Mouse (Mus musculus) ovary, postnatal 14 days (tissue): ENCODE results near the gene Kcnj10.
A peak's percentile ranks its signal among the peaks of the same experiment; 100 is the strongest.

ENCODE experiments used
- DNase-seq: peaks from one replicate; pipeline ENCODE4 v3.0.0; 2022; ENCODE audit warnings: low spot score

The Kcnj10 gene

DNA sequence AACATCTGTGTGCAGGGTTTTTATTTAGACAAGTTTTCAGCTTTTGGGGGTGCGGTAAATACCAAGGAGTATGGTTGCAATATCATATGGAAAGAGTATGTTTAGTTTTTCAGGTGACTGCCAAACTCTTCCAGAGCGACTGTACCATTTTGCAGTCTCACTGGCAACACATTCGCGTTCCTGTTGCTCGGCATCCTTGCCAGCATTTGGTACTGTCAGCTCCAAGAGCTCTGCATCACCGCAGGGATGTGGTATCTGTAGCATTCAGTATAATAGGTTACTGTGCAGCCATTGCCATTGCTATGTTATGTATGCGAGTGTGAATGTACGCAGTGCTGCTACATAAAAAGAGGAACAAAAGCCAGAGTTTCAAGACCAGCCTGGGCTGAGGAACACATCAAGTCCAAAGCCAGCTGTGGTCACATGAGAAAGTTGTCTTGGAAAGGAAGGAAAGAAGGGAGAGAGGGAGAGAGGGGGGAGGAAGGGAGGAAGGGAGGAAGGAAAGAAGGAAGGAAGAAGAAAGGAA is 9.5 kb upstream of the Kcnj10 start:
- DNase-seq, result no peak

- DNase-seq, result no peak
Observed at GRCm38 (mm10) chr1:172332925-172333324, 8.1 kb upstream of the Kcnj10 start.

DNA sequence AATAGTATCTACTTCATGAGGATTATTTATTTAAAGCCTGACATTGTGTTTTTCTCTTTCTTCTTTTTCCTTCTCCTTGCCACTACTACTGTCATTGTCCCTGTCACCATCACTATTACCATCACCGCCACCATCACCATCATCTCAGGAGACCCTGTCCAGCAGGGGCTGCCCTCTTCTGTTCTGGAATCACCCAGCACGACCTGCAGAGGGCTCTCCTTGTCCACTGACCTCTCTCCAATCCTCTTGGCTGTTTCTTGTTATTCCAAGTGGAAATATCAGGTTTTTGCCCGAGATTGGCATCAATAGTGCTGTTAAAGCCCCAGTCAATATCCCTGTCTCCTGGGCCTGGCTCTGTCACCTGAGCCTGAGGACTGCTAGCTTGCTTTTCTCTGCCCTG is 7.5 kb upstream of the Kcnj10 start:
- no peak for DNase-seq

DNA sequence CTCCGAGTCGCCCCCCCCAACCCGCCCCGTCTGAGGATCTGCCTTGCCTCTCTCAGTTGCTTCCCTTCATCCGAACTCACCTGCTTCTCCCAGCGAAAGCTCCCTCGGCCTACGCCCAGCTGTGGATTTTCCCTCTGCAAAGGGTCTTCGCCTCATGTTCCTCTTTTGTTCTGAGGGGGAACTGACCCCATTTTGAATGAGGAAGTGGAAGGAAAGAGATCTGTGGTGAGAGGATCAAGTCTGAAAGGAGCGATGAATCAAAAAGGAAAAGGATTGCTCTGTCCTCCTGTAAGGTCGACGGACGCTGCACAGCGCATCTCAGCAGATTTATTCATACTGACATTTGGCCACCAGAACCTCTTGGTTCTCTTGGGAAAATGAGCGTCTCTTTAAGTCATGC is 5.2 kb upstream of the Kcnj10 start:
- DNase-seq, result no peak

DNA sequence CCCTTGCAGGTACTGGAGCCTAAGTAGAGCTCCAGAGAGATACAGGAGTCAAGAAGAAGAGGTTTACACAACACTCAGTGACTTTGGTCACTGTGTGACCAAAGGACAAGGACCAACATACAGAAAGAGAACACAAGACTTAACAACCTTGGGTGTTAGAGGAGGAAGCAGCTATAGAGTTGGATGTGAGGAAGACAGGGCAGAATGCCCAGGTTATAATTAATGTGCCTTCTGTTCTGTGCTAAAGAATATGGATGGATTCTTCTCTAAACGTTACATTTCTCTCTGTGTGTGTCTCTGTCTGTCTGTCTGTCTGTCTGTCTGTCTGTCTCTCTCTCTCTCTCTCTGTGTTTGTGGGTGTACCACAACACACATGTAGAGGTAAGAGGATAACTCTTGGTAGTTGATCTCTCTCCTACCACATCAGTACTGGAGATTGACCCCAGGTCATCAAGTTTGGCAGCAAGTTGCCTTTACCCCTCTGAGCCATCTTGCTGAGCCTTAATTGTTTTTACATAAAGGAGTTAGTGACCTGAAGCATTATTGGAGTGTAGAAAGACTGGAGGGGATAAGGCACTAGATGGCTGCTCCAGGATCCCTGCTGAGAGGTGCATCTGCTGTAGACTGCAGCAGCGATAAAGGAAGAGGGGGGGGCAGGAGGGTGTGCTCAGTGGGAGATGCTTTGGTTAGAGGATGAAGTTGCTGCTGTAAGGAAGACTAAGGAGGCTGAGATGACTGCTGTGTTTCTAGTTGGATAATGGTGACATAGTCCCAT is 3.4 kb upstream of the Kcnj10 start:
- no peak for DNase-seq

GRCm38 (mm10) chr1:172341386-172341785 is 376 bp downstream of the Kcnj10 start:
- no peak for DNase-seq

GRCm38 (mm10) chr1:172342729-172343128 is 1.7 kb downstream of the Kcnj10 start:
- no peak for DNase-seq

DNA sequence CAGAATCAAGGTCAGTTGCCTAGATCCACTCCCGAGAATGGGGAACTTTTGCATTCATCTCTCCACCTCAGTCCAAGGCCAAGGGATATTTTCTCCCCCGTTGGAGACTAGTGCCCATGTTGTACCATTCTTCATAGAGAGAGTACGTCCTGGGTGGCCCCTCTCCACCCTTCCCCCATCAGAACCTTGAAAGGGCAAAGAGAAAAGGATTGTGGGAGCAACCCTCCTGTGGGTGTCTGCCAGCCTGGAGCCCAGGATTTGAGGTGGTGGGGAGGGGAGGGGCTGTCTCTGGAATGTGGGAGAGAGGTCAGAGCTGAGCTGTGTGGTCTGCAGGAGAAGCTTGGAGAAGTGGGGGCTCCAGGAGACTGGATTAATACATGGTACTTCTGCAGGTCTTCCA is 2.9 kb downstream of the Kcnj10 start:
- no peak for DNase-seq

DNA sequence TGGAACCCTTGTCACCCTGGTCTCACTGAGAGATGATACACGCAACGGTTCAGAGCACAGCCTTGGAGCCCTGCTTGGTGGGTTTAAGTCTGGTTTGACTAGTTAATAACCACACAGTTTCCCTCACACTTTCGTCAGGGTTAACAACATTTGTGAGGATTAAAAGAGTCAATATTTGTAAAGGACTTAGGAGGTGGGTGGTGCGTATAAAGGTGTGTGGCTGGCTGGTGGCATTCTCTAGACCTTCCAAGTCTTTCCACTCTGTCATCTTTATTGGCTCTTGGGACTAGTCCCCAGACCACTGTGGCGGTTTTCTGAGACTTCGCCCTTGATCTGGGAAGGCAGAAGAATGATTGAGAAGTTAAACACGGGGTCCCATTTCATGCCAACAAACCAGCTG is 3.8 kb downstream of the Kcnj10 start:
- DNase-seq, result no peak

DNA sequence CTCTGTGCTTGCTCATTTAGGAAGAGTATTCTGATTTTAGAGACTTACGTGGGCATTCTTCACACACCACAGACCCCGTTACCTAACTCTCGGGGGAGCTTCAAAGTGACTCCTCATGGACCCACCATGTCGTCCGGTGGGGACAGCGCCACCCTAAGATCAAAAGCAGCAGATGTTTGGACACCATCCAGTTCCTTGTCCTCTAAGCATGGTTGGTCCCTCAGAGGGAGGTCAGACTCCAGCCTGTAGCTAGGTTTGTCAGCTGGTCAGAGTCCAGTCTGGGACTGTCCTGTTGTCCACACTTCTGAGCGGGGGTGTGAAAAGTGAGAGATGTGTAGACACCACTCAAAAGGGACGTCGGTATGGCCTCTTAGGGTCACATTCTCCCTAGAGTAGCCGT is 5.7 kb downstream of the Kcnj10 start:
- DNase-seq, result no peak

DNA sequence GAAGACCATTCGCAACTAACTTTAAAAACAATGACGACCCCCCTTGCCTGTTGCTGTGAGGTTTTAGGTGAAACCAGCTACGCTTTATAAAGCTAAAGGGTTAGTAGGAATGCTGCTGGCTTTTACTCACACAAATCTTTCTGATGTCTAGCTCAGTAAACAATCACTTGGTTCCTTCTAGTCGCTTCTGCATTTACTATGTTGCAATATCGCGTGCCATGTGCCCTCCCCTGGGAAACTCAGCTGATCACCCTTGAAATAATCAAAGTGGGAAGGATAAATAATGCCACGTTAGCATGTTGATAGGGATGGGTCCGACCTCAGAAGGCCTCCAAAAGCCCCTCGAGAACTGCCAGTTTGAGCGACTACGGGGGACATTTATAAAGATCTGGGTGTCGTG is 6.4 kb downstream of the Kcnj10 start:
- no peak for DNase-seq

DNA sequence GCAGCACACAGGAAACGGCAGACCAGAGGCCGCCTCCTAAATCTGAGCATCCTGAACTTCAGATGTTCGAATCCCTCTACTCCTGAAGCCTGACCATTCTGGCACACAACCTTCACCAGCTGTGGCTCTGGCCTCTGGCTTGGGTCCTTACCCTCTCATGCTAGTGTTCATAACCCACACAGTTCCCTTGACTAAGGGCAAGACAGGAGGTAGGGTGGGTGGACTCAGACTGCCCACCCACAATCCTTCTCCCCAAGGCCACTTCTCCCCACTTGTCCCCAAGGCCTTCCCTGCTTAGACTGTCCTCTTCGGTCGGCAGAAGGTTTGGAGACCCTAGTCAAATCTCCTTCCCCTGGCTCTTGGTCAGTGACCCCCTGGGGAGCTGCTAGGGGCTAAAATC is 8.5 kb downstream of the Kcnj10 start:
- DNase-seq, result no peak

DNA sequence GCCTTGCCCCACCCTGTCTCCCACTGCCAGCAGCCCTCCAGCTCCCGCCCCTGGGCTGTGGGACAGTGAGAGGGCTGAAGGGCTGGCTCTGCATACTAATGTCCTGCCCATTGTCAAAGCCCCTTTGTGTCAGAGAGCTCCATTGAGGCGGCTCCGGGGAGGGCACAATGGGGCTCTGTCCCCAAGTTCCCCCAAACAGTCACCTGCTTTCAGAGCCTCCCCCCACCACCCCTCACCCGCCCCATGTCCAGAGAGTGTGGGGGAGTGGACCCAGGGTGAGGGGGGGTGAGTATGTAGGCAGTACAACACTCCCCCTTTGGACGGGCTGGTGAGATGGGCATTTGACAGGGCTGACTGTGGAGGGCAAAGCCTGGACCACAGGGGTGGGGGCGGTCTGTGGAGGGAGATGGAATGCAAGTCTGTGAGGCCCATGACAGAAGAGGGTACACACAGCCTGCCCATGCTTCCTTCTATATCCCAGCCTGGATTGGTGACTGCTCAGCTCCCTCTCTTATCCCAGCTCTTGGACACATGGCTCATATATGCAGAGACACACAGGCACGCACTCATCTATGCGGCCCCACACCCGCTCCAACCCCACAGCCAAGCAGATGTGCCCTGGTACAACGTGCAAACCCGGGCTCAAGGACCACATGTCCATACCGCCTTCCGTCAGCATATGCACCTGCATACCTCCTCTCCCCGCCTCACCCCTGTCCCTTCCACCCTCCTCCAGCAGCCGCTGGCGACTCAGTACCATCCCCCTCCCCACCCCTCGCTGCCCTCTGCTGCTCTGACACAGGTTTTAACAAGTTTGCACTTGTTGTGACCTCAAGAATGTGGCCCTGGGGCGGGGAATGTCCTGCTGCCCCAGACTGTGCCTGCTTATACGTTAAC is 9.2 kb downstream of the Kcnj10 start:
- no peak for DNase-seq

DNA sequence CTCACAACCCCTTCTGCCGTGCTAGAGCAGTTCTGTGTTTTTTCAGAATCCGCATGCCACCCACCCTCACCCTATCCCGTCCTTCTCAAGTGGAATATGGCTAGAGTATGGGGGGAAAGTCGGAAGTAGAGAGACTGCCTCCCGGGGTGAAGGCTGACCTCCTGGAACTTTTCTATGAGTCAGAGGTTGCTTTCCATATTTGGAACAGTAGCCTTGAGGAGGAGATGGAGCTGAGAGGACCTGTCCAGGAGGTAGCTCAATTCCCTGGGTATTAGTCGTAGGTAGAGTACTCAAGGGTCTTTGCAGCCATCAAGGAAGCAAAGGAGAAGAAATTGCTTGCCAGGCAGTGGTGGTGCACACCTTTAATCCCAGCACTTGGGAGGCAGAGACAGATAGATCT is 11.0 kb downstream of the Kcnj10 start:
- no peak for DNase-seq

- no peak for DNase-seq
Observed at GRCm38 (mm10) chr1:172352453-172352852, 11.4 kb downstream of the Kcnj10 start.

DNA sequence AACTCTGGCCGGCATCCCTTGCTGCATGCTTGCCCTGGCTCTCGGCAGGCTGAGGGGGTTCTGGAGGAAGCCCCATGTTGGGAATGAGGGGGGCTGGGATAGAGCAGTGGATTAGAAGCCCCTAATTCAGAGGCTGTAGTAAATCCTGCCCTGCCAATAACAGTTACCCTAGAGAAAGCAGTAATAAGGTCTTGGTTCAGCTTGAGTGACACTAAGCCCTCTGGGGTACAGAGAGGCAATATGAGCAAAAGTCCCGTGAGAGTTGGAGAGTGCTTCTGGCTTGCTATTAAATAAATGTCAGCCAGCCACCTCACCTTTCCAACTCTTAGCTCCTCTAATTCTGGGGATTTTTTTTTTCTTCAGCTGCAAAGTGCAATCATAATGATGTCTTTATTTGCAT is 14.3 kb downstream of the Kcnj10 start:
- DNase-seq, result no peak

DNA sequence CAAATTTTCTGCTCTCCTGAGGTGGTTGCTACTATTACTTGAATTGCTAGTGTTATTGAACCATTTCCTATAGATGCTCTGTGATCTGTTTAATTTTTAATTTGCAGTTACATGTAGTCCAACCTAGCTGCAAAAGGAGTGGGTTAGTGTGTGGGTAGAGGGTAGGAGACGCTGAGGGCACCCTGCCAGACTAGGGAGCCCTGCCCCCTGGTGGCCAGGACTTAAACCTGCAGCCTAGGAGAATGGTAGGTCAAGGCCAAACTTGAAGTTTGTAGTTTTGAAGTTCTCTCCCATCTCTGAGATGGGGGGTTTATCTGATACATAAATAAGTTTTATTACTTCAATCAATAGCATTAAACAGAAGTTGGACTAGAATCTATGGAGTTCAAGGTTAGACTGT is 16.5 kb downstream of the Kcnj10 start:
- DNase-seq, result peak; percentile 53

DNA sequence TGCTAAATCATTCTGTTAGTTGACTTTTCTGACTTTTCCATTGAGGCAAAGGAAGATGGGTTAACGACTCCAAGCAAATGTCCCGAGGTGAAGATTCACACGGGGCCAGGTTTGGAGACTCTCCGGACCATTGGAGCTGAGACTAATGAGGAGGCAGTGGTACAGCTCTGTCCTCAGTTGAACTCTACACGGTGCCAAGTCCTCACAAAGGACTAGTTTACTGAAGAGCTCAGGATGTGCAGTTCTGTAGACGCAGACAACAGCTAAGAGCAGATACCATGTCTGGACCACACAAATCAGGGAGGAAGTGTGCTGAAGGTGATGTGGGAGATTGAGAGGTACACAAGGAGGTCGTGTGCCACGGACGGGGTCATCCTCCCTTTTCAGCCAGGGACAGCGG is 17.3 kb downstream of the Kcnj10 start:
- DNase-seq, result no peak

- peak; percentile 42 for DNase-seq
Observed at GRCm38 (mm10) chr1:172364684-172365083, 23.7 kb downstream of the Kcnj10 start.

DNA sequence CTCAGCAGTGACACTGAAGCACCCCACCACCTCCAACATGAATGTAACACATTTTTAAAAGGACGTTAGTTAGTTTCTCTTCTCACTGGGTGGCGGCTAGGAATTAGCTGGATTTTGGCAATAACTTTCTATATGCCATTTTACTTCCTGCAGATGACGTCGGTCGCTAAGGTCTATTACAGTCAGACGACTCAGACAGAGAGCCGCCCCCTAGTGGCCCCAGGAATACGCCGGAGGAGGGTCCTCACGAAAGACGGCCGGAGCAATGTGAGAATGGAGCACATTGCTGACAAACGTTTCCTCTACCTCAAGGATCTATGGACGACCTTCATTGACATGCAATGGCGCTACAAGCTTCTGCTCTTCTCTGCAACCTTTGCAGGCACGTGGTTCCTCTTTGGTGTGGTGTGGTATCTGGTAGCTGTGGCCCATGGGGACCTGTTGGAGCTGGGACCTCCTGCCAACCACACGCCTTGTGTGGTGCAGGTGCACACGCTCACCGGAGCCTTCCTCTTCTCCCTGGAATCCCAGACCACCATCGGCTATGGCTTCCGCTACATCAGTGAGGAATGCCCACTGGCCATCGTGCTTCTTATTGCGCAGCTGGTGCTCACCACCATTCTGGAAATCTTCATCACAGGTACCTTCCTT is 27.9 kb downstream of the Kcnj10 start:
- DNase-seq, result no peak

DNA sequence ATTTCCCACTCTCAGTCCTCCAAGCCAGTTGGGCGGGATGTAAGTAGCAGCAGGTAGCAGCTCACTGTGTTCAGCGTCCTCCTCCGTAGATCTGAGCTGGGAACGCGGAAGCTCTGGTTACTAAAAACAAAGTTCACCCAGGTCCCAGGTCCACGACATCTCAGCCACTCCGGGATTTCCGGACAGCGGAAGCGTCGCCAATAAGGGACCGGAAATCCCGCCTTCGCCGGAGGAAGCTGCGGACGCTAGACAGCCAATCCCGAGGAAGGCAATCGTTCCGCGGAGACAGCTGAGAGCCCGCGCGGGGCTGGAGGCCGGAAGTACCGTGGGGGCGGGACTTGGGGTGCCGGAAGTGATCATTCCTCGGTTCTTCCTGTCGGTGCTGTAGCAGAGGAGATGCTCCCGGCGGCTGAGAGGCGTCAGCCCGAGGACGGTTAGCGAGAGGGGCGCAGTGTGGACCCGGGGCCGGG is 35.2 kb downstream of the Kcnj10 start, which contains the start of gene Pigm:
Gene Pigm (plus strand): TSS at position 349 of the 470 bp plus-strand sequence.
- peak; percentile 96 for DNase-seq

- no peak for DNase-seq
Observed at GRCm38 (mm10) chr1:172376758-172377458, 35.9 kb downstream of the Kcnj10 start.
